Mouse (Mus musculus) intestine, embryonic 14.5 days (tissue): ENCODE data around the gene Awat2. TPM values are rescaled to one million over a fixed set of nuclear protein-coding genes. Genes with fewer than 3 reads are reported as not detected.

Source experiments
- microRNA counts: library from miRNA; unstranded; fragments of <30 nt; microRNA quantifications from one replicate; lab custom pipeline; 2016
- microRNA-seq: library from miRNA; unstranded; fragments of <30 nt; microRNA quantifications from one replicate; pipeline ENCODE4, GENCODE M21; 2016
- polyA plus RNA-seq: library from polyadenylated mRNA; unstranded; fragments of >200 nt; fragmentation: Nextera tagmentation; extraction: Ambion mirVana; gene quantifications from 2 replicates; pipeline ENCODE4 v1.2.1, GENCODE M21; 2014

Gene Awat2
- polyA plus RNA-seq, 1 experiment from 2014 or later: 0.26 TPM

MicroRNAs encoded within 50 kb of the gene (microRNA counts, 519-probe panel; counts per million panel counts)
- microRNA mmu-miR-676 (lab: Ali Mortazavi, UCI): 3,144 counts per million, percentile 38 among the panel's probes with 10 or more counts

Small RNA genes lying within 50 kb of the gene (microRNA-seq; reads per million reads assigned to microRNA genes)
- 472 reads per million, percentile 72 among the genes with 10 or more reads in this experiment for gene Mir676

Other genes starting within 250 kb of the Awat2 start
- gene Otud6a, start 13.7 kb downstream of the Awat2 start, polyA plus RNA-seq: not detected in 2 replicates
- gene Igbp1, start 51.6 kb upstream of the Awat2 start, polyA plus RNA-seq: 44.4 and 46.0 TPM in 2 replicates
- not detected in 2 replicates for gene Dgat2l6, start 82.1 kb upstream of the Awat2 start, polyA plus RNA-seq
- gene Awat1, start 129.5 kb upstream of the Awat2 start, polyA plus RNA-seq: not detected in 2 replicates
- 0.08 TPM in 1 of 2 replicates, not detected in the other for gene P2ry4, start 152.2 kb upstream of the Awat2 start, polyA plus RNA-seq
- gene Arr3, start 162.8 kb upstream of the Awat2 start, polyA plus RNA-seq: 0.32 TPM in 1 of 2 replicates, not detected in the other
- 28.8 and 33.6 TPM in 2 replicates for gene Kif4, start 183.0 kb upstream of the Awat2 start, polyA plus RNA-seq
- 80.6 and 88.0 TPM in 2 replicates for gene Pdzd11, start 183.9 kb upstream of the Awat2 start, polyA plus RNA-seq